Mouse (Mus musculus) liver, embryonic 12.5 days (tissue): Measurements from ENCODE around the gene Hs2st1. TPM values are rescaled to one million over a fixed set of nuclear protein-coding genes. Genes with fewer than 3 reads are reported as not detected.

Source experiments
- ATAC-seq: fragments of 200-750 bp; cut with Nextera tagmentation; 2 replicates; pipeline ENCODE4 v1.8.0; 2017; ENCODE audit warnings: moderate number of reproducible peaks, mild to moderate bottlenecking, moderate library complexity
- H3K27ac ChIP-seq: fragments of 300-500 bp; sonication (generic); 2 replicates; pipeline ENCODE4 v1.5.1; 2016; ENCODE audit warnings: mild to moderate bottlenecking
- H3K27me3 ChIP-seq: fragments of 300-500 bp; sonication (generic); replicated peaks from 2 replicates; pipeline ENCODE4 v1.6.1; 2016; ENCODE audit warnings: mild to moderate bottlenecking, moderate library complexity
- H3K36me3 ChIP-seq: fragments of 300-500 bp; sonication (generic); 2 replicates; pipeline ENCODE4 v1.6.1; 2016; ENCODE audit warnings: mild to moderate bottlenecking, moderate library complexity
- H3K4me1 ChIP-seq: fragments of 300-500 bp; sonication (generic); 2 replicates; pipeline ENCODE4 v1.6.1; 2016
- H3K4me2 ChIP-seq: fragments of 300-500 bp; sonication (generic); 2 replicates; pipeline ENCODE4 v1.6.1; 2016; ENCODE audit warnings: mild to moderate bottlenecking, moderate library complexity
- H3K4me3 ChIP-seq: fragments of 300-500 bp; sonication (generic); 2 replicates; pipeline ENCODE4 v1.5.1; 2016; ENCODE audit warnings: mild to moderate bottlenecking, moderate library complexity
- H3K9ac ChIP-seq: fragments of 300-500 bp; sonication (generic); 2 replicates; pipeline ENCODE4 v1.6.1; 2016; ENCODE audit warnings: mild to moderate bottlenecking, moderate library complexity
- H3K9me3 ChIP-seq: fragments of 300-500 bp; sonication (generic); replicated peaks from 2 replicates; pipeline ENCODE4 v1.6.1; 2016; ENCODE audit warnings: mild to moderate bottlenecking, moderate library complexity
- WGBS: fragments of 180-500 bp; shearing (Covaris S2); methylation state at CpG from one replicate; pipeline ENCODE4 v1.1.7; 2016; ENCODE audit not compliant: insufficient replicate concordance; 5-methylcytosine and 5-hydroxymethylcytosine counted together
- polyA plus RNA-seq: library from polyadenylated mRNA; unstranded; fragments of >200 nt; fragmentation: Nextera tagmentation; extraction: Ambion mirVana; gene quantifications from 2 replicates; pipeline ENCODE4 v1.2.1, GENCODE M21; 2016

Hs2st1 gene
- polyA plus RNA-seq, 1 experiment from 2014 or later = 6.3 TPM

DNA sequence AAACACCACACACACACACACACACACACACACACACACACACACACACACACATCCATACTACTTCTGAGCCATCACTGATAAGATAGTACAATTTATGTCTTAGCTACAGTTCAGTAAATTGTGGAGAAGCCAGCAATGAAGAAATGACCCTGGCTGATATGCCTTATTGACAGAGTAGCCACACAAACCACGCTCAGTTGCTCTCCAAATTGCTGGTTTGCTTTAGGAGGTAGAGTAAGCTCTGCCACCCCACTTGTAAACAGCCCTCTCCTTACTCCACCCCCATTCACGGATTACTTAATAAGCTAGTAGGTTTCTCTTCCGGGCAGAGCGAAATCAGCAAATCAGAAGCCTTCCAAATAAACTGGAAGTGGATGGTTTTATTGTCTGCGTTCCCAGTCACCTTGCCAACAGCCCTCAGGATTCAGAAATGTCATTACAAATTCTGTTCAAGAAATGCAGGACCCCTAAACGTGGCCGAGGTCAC is 175.5 kb downstream of the Hs2st1 start:
- no peaks in the 10 kb centered on the region for H3K9me3 ChIP-seq
- no peaks in the 10 kb centered on the region for H3K4me1 ChIP-seq
- no peak overlapping the region for H3K9ac ChIP-seq
- H3K4me3 ChIP-seq = no peak overlapping the region
- 0 out of 2 replicates have a peak, but pooled peaks cover 5% of the 10 kb centered on the region for H3K27me3 ChIP-seq
- no peak overlapping the region for H3K4me2 ChIP-seq
- no peak overlapping the region for H3K27ac ChIP-seq
- no peak for ATAC-seq
- H3K36me3 ChIP-seq = no peaks in the 10 kb centered on the region
- WGBS = 60% methylated on average over 7 of the region's 7 CpGs

DNA sequence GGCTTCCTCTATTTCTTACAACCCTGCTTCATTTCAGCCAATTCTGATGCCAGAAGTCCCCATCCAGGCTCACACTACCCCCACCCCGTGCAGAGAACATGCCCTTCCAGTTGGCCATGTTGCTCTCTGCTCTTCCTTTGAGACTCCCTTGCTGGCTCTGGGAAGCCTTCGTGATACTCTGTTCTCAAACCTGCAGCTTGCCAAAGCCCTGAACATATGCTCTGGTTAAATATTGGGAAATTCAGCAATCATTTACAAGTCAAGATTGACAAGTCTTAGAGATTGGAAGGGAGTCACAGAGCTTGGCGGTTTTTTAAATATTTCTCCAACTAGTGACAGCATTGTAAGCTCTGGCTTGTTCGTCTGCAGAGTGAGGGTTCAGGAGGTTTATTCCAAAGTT is 183.5 kb downstream of the Hs2st1 start:
- 62% methylated on average over 4 of the region's 4 CpGs for WGBS
- H3K4me3 ChIP-seq = no peak overlapping the region
- no peaks in the 10 kb centered on the region for H3K36me3 ChIP-seq
- H3K4me1 ChIP-seq = peaks cover 2% of the 10 kb centered on the region
- no peak overlapping the region for H3K27ac ChIP-seq
- no peak overlapping the region for H3K9ac ChIP-seq
- no peak overlapping the region for H3K4me2 ChIP-seq
- no peaks in the 10 kb centered on the region for H3K27me3 ChIP-seq
- no peak for ATAC-seq
- no peaks in the 10 kb centered on the region for H3K9me3 ChIP-seq

DNA sequence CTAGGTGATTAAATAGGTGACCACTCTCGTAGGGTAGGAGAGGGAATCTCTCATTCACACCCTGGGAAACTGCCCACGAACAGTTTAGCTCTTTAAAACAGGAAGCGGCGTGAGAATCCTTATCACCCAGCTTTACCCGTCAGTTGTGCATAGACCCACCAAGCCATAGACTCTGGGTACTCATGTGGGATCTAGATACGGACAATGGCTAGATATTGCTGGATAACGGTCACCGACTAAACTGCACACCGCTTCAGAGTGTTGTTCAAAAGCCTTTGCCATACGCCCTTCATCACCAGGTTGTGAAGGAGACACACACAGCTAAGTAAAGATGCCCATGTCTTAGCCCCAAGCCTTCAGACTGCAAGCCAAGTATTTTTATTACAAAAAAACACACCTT is 185.3 kb downstream of the Hs2st1 start:
- peak; percentile 24; the same call in 1 of the 2 replicates for ATAC-seq
- Histone ChIP-seq H3K9me3 (no peaks in the 10 kb centered on the region), H3K4me1 (peaks cover 10% of the 10 kb centered on the region), H3K4me2 (no peak overlapping the region), H3K36me3 (no peaks in the 10 kb centered on the region), H3K27me3 (no peaks in the 10 kb centered on the region), H3K9ac (no peak overlapping the region), H3K27ac (no peak overlapping the region), H3K4me3 (no peak overlapping the region)
- 27% methylated on average over 10 of the region's 10 CpGs for WGBS

DNA sequence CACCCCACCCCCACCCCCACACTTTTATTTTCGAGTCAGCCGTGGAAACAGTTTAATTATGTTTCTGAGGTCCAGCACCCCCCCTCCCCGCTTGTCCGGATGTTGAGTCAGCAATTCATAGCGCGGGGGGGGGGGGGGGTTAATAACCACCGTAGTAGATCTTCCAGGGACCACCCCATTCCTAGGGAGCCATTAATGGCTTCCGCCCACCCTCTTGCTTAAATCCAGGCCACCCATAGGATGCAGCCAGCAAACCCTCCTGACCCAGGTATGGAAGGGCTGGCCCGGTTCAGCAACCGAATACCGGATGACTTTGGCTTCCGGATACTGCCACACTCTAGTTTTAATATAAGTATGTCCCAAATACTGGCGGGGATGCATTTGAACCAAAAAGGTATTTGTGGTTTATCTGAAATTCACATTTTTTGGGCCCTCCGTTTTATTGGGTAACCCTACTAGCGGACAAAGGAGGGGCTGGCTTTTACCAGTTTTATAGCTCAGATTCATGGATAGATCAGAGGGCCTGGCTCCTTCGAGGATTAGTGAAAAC is 188.5 kb downstream of the Hs2st1 start:
- H3K9me3 ChIP-seq = no peaks in the 10 kb centered on the region
- no peaks in the 10 kb centered on the region for H3K27me3 ChIP-seq
- peak overlapping the region; percentile 49 for H3K4me3 ChIP-seq
- H3K4me2 ChIP-seq = peak overlapping the region; percentile 71
- no peak overlapping the region for H3K27ac ChIP-seq
- WGBS = 21% methylated on average over 16 of the region's 16 CpGs
- H3K36me3 ChIP-seq = no peaks in the 10 kb centered on the region
- ATAC-seq = no peak
- peak overlapping the region; percentile 50; the same call in 1 of the 2 replicates for H3K9ac ChIP-seq
- peaks cover 13% of the 10 kb centered on the region for H3K4me1 ChIP-seq

DNA sequence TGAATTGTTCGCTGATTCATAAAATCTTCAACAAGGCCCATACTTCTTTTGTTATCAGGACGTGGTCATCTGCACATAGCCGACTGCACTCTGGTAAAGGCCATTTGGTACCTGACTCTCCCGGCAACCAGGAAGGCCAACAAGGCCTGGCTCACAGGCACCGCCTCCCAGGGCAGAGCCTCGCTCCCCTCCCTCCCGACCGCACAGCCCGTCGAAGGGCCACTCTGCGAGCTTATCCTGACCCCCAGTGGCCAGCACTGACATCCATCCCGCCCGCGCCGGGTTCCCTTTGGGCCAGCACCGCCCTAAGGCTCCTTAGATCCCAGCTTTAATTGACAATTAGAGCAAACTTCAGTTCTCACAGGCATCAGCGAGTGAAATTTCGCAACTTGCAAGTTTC is 189.1 kb downstream of the Hs2st1 start:
- H3K9me3 ChIP-seq = no peaks in the 10 kb centered on the region
- WGBS = 1% methylated on average over 18 of the region's 18 CpGs
- H3K9ac ChIP-seq = peak overlapping the region; percentile 50; the same call in 1 of the 2 replicates
- no peaks in the 10 kb centered on the region for H3K36me3 ChIP-seq
- H3K27ac ChIP-seq = no peak overlapping the region
- peak; percentile 86 for ATAC-seq
- H3K4me1 ChIP-seq = peaks cover 15% of the 10 kb centered on the region
- H3K4me3 ChIP-seq = peak overlapping the region; percentile 49
- H3K27me3 ChIP-seq = no peaks in the 10 kb centered on the region
- peak overlapping the region; percentile 71 for H3K4me2 ChIP-seq

DNA sequence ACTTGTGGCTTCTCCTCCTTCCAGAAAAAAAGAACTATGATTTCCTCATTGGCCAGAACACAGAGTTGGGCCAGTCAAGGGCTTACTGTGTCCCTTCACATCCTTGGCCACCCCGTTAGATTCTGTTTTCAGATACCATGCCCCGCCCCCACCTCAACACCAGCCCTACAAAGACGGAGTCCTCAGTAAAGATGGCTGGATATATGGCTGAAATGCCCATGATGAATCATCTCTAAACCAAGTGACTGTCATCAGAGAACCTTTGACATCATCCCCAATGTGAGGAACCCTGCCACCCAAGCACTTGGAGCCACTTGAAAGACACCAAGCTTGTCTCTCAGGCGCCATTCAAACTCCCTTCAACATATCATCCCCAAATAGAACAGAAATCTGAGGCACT is 190.2 kb downstream of the Hs2st1 start:
- no peak for ATAC-seq
- H3K27ac ChIP-seq = no peak overlapping the region
- no peak overlapping the region for H3K4me3 ChIP-seq
- no peaks in the 10 kb centered on the region for H3K9me3 ChIP-seq
- WGBS = 73% methylated on average over 4 of the region's 4 CpGs
- no peak overlapping the region for H3K4me2 ChIP-seq
- peaks cover 15% of the 10 kb centered on the region for H3K4me1 ChIP-seq
- H3K9ac ChIP-seq = no peak overlapping the region
- no peaks in the 10 kb centered on the region for H3K36me3 ChIP-seq
- no peaks in the 10 kb centered on the region for H3K27me3 ChIP-seq

Other genes with a start within 250 kb of the Hs2st1 start
- gene Selenof, start 123 bp upstream of the Hs2st1 start, polyA plus RNA-seq = 307 and 317 TPM in 2 replicates
- 88.6 and 88.7 TPM in 2 replicates for gene Sh3glb1, start 150.2 kb upstream of the Hs2st1 start, polyA plus RNA-seq
- 3.0 and 3.3 TPM in 2 replicates for gene Clca3a1, start 190.8 kb upstream of the Hs2st1 start, polyA plus RNA-seq
- not detected in 2 replicates for gene Clca3a2, start 249.3 kb upstream of the Hs2st1 start, polyA plus RNA-seq